Mouse (Mus musculus): ENCODE measurements around the gene Arpp21.

DNA sequence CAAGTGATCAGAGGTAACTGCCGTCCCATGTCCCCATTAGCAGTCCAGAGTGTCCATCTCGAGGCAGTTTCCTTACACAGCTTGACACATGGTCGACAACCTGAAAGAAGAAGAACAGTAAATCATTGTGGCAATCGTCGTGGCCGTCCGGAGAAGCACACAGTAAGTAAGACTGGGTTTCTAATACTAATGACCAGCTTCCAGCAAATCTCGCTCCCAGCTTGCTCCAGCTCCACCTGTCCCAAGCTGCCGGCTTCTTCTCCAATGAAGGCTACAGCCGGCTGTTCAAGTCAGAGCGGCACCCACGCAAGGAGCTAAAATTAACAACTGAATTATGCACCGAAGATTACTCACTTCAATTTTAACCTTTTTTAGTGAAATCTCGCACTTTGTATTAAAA, 48.1 kb downstream of the Arpp21 start:
- no peak for TF ChIP-seq GATA1 (IDR thresholded peaks at IDR 0.05; ENCODE audit: borderline replicate concordance, low read length)
- TF ChIP-seq FLI1 (IDR thresholded peaks at IDR 0.05; ENCODE audit: low read length): no peak
